10 mouse cellular contexts compared by ENCODE assay signal in genomic region chr15:27539745-27540144, GRCm38 (mm10).
DNase-seq lines count a peak whose midpoint lies in the region; TF ChIP-seq lines count a peak whose summit lies in the region.
"Had no signal": no experiment of that assay in that cellular context is flagged by ENCODE, and none has a peak within 500 bp of the region (broad histone marks: within the 10 kb centered on the region; RNA-seq: fewer than 3 reads in every experiment).

No protein-coding gene starts in this region.

- H3K4me3 ChIP-seq in layer of hippocampus, adult 2 months = no peak overlapping the region
- H3K4me3 ChIP-seq: liver, embryonic 13.5 days had no signal

- no peak for DNase-seq in layer of hippocampus, adult 2 months (ENCODE audit: low spot score in 2 of 2)
- DNase-seq in layer of hippocampus, adult 8-10 months (ENCODE audit: low spot score in 2 of 2) = no peak
- DNase-seq in brain, adult 2 months (ENCODE audit: low read depth, low spot score) = peak; percentile 58
- DNase-seq in heart, adult 8-10 months (ENCODE audit: low spot score) = peak; percentile 72
- DNase-seq in heart, postnatal 4 days = peak; percentile 71
- DNase-seq in layer of hippocampus, adult 18-20 months (ENCODE audit: low spot score in 2 of 2) = no peak
- DNase-seq in right cerebral cortex, adult 2 months (ENCODE audit: low spot score in 2 of 2) = no peak
- DNase-seq: liver, embryonic 13.5 days; retina, postnatal 1 day had no signal

- H3K27ac ChIP-seq in layer of hippocampus, adult 2 months = peak overlapping the region; percentile 92; the same call in 1 of the 2 replicates
- H3K27ac ChIP-seq: liver, embryonic 13.5 days; macrophage had no signal

- no peak for TF ChIP-seq CTCF in layer of hippocampus, adult 2 months (conservative IDR thresholded peaks at IDR 0.05)

Comparison
In these comparisons a context has a peak if more than half of its experiments do, and no peak if none do; other contexts are left out.
1. DNase-seq: peak in brain, adult 2 months (single experiment), heart, adult 8-10 months (single experiment) and heart, postnatal 4 days (single experiment); none in layer of hippocampus, adult 2 months (0 of 2), layer of hippocampus, adult 8-10 months (0 of 2), layer of hippocampus, adult 18-20 months (0 of 2) and right cerebral cortex, adult 2 months (0 of 2).